Mouse (Mus musculus) cerebellum, adult 9-10 months (tissue): ENCODE data around the gene Dnajb12.

Source experiments
- DNase-seq: peaks from one replicate; pipeline ENCODE4 v3.0.0; 2022

Gene Dnajb12

GRCm38 (mm10) chr10:59898180-59898778, 18.9 kb downstream of the Dnajb12 start:
- DNase-seq = no peak

- DNase-seq = no peak
Measured at GRCm38 (mm10) chr10:59898935-59899334, 19.6 kb downstream of the Dnajb12 start.

- peak; percentile 89 for DNase-seq
Measured at GRCm38 (mm10) chr10:59899341-59900173, 20.2 kb downstream of the Dnajb12 start.

GRCm38 (mm10) chr10:59900174-59900435, 20.7 kb downstream of the Dnajb12 start:
- DNase-seq = no peak

GRCm38 (mm10) chr10:59900939-59901338, 21.6 kb downstream of the Dnajb12 start:
- no peak for DNase-seq

GRCm38 (mm10) chr10:59901463-59901862, 22.1 kb downstream of the Dnajb12 start:
- no peak for DNase-seq

GRCm38 (mm10) chr10:59901986-59902605, 22.7 kb downstream of the Dnajb12 start:
- no peak for DNase-seq

- no peak for DNase-seq
Measured at GRCm38 (mm10) chr10:59902606-59902990, 23.2 kb downstream of the Dnajb12 start.

GRCm38 (mm10) chr10:59903170-59903569, 23.8 kb downstream of the Dnajb12 start:
- no peak for DNase-seq

- DNase-seq = no peak
Measured at GRCm38 (mm10) chr10:59907080-59907609, 27.8 kb downstream of the Dnajb12 start.

- DNase-seq = no peak
Measured at GRCm38 (mm10) chr10:59907695-59908299, 28.4 kb downstream of the Dnajb12 start.

GRCm38 (mm10) chr10:59908776-59909315, 29.5 kb downstream of the Dnajb12 start:
- DNase-seq = no peak

GRCm38 (mm10) chr10:59909357-59909847, 30.0 kb downstream of the Dnajb12 start:
- DNase-seq = no peak

- DNase-seq = no peak
Measured at GRCm38 (mm10) chr10:59911091-59911490, 31.7 kb downstream of the Dnajb12 start.

GRCm38 (mm10) chr10:59911561-59912198, 32.3 kb downstream of the Dnajb12 start:
- DNase-seq = no peak

- no peak for DNase-seq
Measured at GRCm38 (mm10) chr10:59915196-59915962, 36.0 kb downstream of the Dnajb12 start.

- DNase-seq = no peak
Measured at GRCm38 (mm10) chr10:59916159-59916558, 36.8 kb downstream of the Dnajb12 start.

GRCm38 (mm10) chr10:59916649-59917048, 37.3 kb downstream of the Dnajb12 start:
- no peak for DNase-seq

GRCm38 (mm10) chr10:59918111-59918510, 38.8 kb downstream of the Dnajb12 start:
- DNase-seq = no peak

- no peak for DNase-seq
Measured at GRCm38 (mm10) chr10:59919494-59920181, 40.3 kb downstream of the Dnajb12 start.

- no peak for DNase-seq
Measured at GRCm38 (mm10) chr10:59920485-59920809, 41.1 kb downstream of the Dnajb12 start.
